Mouse (Mus musculus) midbrain, postnatal 0 days (tissue): ENCODE measurements around the gene Slc25a44. TPM values are rescaled to one million over a fixed set of nuclear protein-coding genes. Genes with fewer than 3 reads are reported as not detected.

Experiments
- ATAC-seq: fragments of 200-750 bp; cut with Nextera tagmentation; 2 replicates; pipeline ENCODE4 v1.8.0; 2017; ENCODE audit warnings: moderate number of reproducible peaks, mild to moderate bottlenecking, moderate TSS enrichment, moderate library complexity; ENCODE audit not compliant: low FRiP score
- DNase-seq: peaks from one replicate; pipeline ENCODE4 v3.0.0-alpha.2; 2015; ENCODE audit warnings: low spot score
- H3K27ac ChIP-seq: fragments of 300-500 bp; sonication (generic); 2 replicates; pipeline ENCODE4 v1.5.1; 2014; ENCODE audit warnings: low read depth, mild to moderate bottlenecking, low read length, mixed read lengths
- H3K27me3 ChIP-seq: fragments of 300-500 bp; sonication (generic); 2 replicates; pipeline ENCODE4 v1.6.1; 2014; ENCODE audit warnings: low read length, control low read depth, mixed read lengths; ENCODE audit not compliant: insufficient read depth
- H3K36me3 ChIP-seq: fragments of 300-500 bp; sonication (generic); 2 replicates; pipeline ENCODE4 v1.6.1; 2014; ENCODE audit warnings: low read length, control low read depth, mixed read lengths; ENCODE audit not compliant: insufficient read depth
- H3K4me1 ChIP-seq: fragments of 300-500 bp; sonication (generic); 2 replicates; pipeline ENCODE4 v1.6.1; 2014; ENCODE audit warnings: mild to moderate bottlenecking, control low read depth, antibody characterized with exemption, low read length, mixed read lengths; ENCODE audit not compliant: insufficient read depth
- H3K4me2 ChIP-seq: fragments of 300-500 bp; sonication (generic); 2 replicates; pipeline ENCODE4 v1.6.1; 2014; ENCODE audit warnings: low read depth, mild to moderate bottlenecking, low read length, mixed read lengths; ENCODE audit not compliant: poor library complexity, severe bottlenecking
- H3K4me3 ChIP-seq: fragments of 300-500 bp; sonication (generic); 2 replicates; pipeline ENCODE4 v1.5.1; 2014; ENCODE audit warnings: low read depth, mild to moderate bottlenecking, low read length, moderate library complexity
- H3K9ac ChIP-seq: fragments of 300-500 bp; sonication (generic); replicated peaks from 2 replicates; pipeline ENCODE4 v1.6.1; 2014; ENCODE audit warnings: mild to moderate bottlenecking, low read length, moderate library complexity, mixed read lengths; ENCODE audit not compliant: poor library complexity, severe bottlenecking
- H3K9me3 ChIP-seq: fragments of 300-500 bp; sonication (generic); 2 replicates; pipeline ENCODE4 v1.6.1; 2016; ENCODE audit warnings: low read length, control low read depth
- CTCF ChIP-seq: IDR thresholded peaks from 2 replicates; pipeline ENCODE4 v1.5.1; 2016; ENCODE audit warnings: antibody characterized with exemption, mild to moderate bottlenecking
- WGBS: fragments of 180-500 bp; shearing (Covaris S2); extraction: QIAGEN DNeasy Blood & Tissue Kit; methylation state at CpG from one replicate; pipeline ENCODE4 v1.1.7; 2014; 5-methylcytosine and 5-hydroxymethylcytosine counted together
- polyA plus RNA-seq: library from polyadenylated mRNA; unstranded; fragments of >200 nt; fragmentation: Nextera tagmentation; extraction: Ambion mirVana; gene quantifications from 2 replicates; pipeline ENCODE4 v1.2.1, GENCODE M21; 2015
- total RNA-seq: library from RNA; depleted of rRNA; stranded (reverse); fragments of >200 nt; gene quantifications from 2 replicates; pipeline ENCODE4 v1.2.3, GENCODE M21; 2014

Gene Slc25a44
- total and polyA plus RNA-seq, 2 experiments from 2014 or later = 35.9 to 63.8 TPM

GRCm38 (mm10) chr3:88452246-88452645, 27.3 kb upstream of the Slc25a44 start:
- ATAC-seq = no peak
- 82% methylated on average over 5 of the region's 5 CpGs for WGBS
- Histone ChIP-seq H3K9me3 (no peaks in the 10 kb centered on the region), H3K27ac (no peak overlapping the region), H3K4me3 (no peak overlapping the region), H3K4me1 (peaks cover 9% of the 10 kb centered on the region), H3K9ac (no peak overlapping the region), H3K27me3 (no peaks in the 10 kb centered on the region), H3K4me2 (no peak overlapping the region), H3K36me3 (peaks cover 51% of the 10 kb centered on the region)
- no peak for TF ChIP-seq CTCF
- no peak for DNase-seq

- no peak overlapping the region for H3K4me3 ChIP-seq
- DNase-seq = peak; percentile 54
- no peak overlapping the region for H3K4me2 ChIP-seq
- 61% methylated on average over 12 of the region's 12 CpGs for WGBS
- TF ChIP-seq CTCF = no peak
- no peak overlapping the region for H3K9ac ChIP-seq
- no peak for ATAC-seq
- H3K27me3 ChIP-seq = no peaks in the 10 kb centered on the region
- peaks cover 67% of the 10 kb centered on the region for H3K36me3 ChIP-seq
- no peaks in the 10 kb centered on the region for H3K4me1 ChIP-seq
- no peaks in the 10 kb centered on the region for H3K9me3 ChIP-seq
- no peak overlapping the region for H3K27ac ChIP-seq
Observed at GRCm38 (mm10) chr3:88450379-88451131, 25.6 kb upstream of the Slc25a44 start.

- ATAC-seq (peak; percentile 47; the same call in 1 of the 2 replicates), DNase-seq (peak; percentile 59)
- no peaks in the 10 kb centered on the region for H3K4me1 ChIP-seq
- no peak overlapping the region for H3K4me3 ChIP-seq
- no peaks in the 10 kb centered on the region for H3K27me3 ChIP-seq
- H3K36me3 ChIP-seq = peaks cover 65% of the 10 kb centered on the region
- no peak overlapping the region for H3K9ac ChIP-seq
- no peaks in the 10 kb centered on the region for H3K9me3 ChIP-seq
- H3K27ac ChIP-seq = 0 out of 2 replicates have a peak overlapping the region, but pooled peaks have one; percentile 32
- no peak for TF ChIP-seq CTCF
- 6% methylated on average over 21 of the region's 21 CpGs for WGBS
- peak overlapping the region; percentile 15; the same call in 1 of the 2 replicates for H3K4me2 ChIP-seq
Observed at GRCm38 (mm10) chr3:88449395-88450023, 24.6 kb upstream of the Slc25a44 start.

- H3K27ac ChIP-seq = no peak overlapping the region
- H3K36me3 ChIP-seq = peaks cover 64% of the 10 kb centered on the region
- H3K27me3 ChIP-seq = no peaks in the 10 kb centered on the region
- no peak for DNase-seq
- no peak overlapping the region for H3K9ac ChIP-seq
- no peak for ATAC-seq
- no peak overlapping the region for H3K4me2 ChIP-seq
- no peak for TF ChIP-seq CTCF
- H3K4me1 ChIP-seq = no peaks in the 10 kb centered on the region
- WGBS = 94% methylated on average over 8 of the region's 8 CpGs
- H3K4me3 ChIP-seq = no peak overlapping the region
- H3K9me3 ChIP-seq = no peaks in the 10 kb centered on the region
Observed at GRCm38 (mm10) chr3:88448443-88448842, 23.5 kb upstream of the Slc25a44 start.

DNA sequence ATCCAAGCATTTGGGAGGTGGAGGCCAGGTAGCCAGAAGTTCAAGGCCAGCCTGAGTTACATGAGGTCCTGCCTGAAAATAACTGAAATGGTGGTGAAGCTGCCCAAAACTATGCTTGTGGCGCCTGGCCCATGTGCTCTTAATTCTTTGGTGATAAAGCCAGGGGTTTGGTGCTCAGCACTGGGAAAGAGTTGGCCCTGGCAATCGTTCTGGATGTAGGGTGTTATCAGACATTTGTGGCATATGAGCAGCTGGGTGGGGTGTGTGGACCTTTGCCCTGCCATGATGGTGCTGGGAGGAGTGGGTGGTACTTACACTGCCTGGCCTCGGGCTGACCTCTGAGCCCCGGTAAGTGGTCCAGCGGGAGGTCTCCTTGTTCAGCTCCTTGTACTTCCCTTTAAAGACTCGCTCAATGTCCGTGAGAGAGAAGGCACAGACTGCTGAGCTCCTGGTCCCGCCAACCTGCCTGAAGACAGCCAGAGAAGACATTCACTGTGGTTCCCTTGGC, 22.8 kb upstream of the Slc25a44 start:
- no peak for DNase-seq
- WGBS = 66% methylated on average over 8 of the region's 8 CpGs
- H3K36me3 ChIP-seq = peaks cover 61% of the 10 kb centered on the region

More for the DNA sequence above, 22.8 kb upstream of the Slc25a44 start:
- Histone ChIP-seq H3K9ac (no peak overlapping the region), H3K4me2 (no peak overlapping the region), H3K4me1 (no peaks in the 10 kb centered on the region), H3K4me3 (no peak overlapping the region), H3K27me3 (no peaks in the 10 kb centered on the region), H3K27ac (no peak overlapping the region), H3K9me3 (no peaks in the 10 kb centered on the region)
- no peak for TF ChIP-seq CTCF
- no peak for ATAC-seq
